Mouse (Mus musculus): ENCODE data around the gene Wnt2. TPM values are rescaled to one million over a fixed set of nuclear protein-coding genes. Genes with fewer than 3 reads are reported as not detected.

The Wnt2 gene
- polyA plus RNA-seq, 1 experiment from 2014 or later, result 0.81 TPM

DNA sequence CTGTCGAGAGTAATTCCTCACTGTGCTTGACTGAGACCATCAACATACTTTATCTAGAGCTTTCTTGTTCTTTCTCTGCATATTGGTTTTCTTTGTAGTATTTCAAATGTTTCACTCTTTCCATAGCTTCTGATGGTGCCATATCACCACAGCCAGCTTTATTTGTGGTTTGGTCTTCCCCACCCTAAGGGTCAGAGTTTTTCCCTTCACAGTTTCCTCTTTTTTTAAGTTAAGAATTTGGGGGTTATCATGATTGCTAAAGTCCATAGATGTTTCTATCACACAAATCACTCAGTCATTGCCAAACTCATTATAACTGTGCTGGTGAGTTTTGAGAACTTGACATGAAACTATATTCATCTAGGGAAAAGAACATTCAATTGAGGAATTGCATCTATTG, 60.6 kb downstream of the Wnt2 start:
- no peaks in the 10 kb centered on the region for H3K27me3 ChIP-seq (replicated peaks; ENCODE audit: low read depth, poor library complexity, severe bottlenecking)
- H3K4me1 ChIP-seq, result no peaks in the 10 kb centered on the region
- no peak for DNase-seq (ENCODE audit: low spot score)
- H3K4me3 ChIP-seq, result no peak overlapping the region
- H3K27ac ChIP-seq (replicated peaks), result no peak overlapping the region
- no peaks in the 10 kb centered on the region for H3K36me3 ChIP-seq (replicated peaks)
- 81% methylated on average over 1 of the region's 1 CpGs for WGBS
- no peaks in the 10 kb centered on the region for H3K9me3 ChIP-seq

DNA sequence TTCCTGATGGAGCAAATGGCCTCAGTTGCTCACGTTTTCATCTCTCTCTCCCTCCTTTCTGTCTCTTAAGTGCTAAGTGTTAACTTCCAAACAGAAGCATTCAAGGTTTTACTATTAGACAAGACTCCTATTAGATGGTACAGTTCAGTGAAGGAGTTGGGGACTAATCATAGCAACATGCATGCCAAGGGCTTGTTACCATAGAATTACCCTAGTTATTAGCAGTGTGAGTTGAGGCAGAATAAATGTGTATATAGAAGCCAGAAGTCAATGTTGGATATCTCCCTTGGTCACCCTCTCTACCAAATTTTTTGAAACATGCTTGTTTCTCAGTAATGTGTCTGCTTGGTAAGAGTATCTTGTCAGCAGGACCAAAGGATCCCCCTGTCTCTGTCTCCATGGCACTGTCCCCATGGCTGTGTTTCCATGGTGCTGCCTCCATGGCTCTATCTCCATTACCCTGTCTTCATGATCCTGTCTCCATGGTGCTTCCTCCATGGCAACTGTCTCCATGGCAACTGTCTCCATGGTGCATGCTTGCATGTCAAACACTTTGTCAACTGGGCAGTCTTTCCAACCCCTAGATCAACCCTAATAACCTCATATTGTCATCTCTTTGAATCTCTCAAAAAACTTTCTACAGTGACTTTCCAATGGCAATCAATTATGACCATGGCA, 61.8 kb downstream of the Wnt2 start:
- 74% methylated on average over 1 of the region's 1 CpGs for WGBS
- no peak overlapping the region for H3K27ac ChIP-seq (replicated peaks)
- peak; percentile 28 for DNase-seq (ENCODE audit: low spot score)

DNA sequence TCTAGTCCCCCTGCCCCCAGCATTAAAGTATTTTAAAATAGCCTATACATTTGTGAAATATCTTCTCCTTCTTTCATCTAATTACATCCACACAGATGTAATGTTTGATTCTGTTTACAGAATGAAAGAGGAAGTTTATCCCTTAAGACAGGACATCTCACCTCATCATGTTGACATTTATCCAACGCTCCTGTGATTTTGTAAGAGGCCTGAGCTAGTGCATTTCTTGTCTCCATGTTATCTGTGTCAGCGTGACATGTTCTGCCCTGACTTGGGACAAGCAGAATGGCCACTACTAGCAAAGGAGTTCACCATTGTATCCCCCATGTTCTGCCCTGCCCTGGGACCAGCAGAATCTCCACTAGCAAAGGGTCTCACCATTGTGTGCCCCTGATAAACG, 66.9 kb downstream of the Wnt2 start:
- Histone ChIP-seq H3K4me3 (no peak overlapping the region), H3K36me3 (replicated peaks) (no peaks in the 10 kb centered on the region), H3K4me1 (no peaks in the 10 kb centered on the region), H3K27me3 (replicated peaks; ENCODE audit: low read depth, poor library complexity, severe bottlenecking) (no peaks in the 10 kb centered on the region), H3K9me3 (no peaks in the 10 kb centered on the region), H3K27ac (replicated peaks) (no peak overlapping the region)
- DNase-seq (ENCODE audit: low spot score), result no peak
- 88% methylated on average over 3 of the region's 3 CpGs for WGBS

More for the DNA sequence above, 61.8 kb downstream of the Wnt2 start:
- Histone ChIP-seq H3K4me3 (no peak overlapping the region), H3K4me1 (no peaks in the 10 kb centered on the region), H3K36me3 (replicated peaks) (no peaks in the 10 kb centered on the region), H3K27me3 (replicated peaks; ENCODE audit: low read depth, poor library complexity, severe bottlenecking) (no peaks in the 10 kb centered on the region), H3K9me3 (no peaks in the 10 kb centered on the region)

DNA sequence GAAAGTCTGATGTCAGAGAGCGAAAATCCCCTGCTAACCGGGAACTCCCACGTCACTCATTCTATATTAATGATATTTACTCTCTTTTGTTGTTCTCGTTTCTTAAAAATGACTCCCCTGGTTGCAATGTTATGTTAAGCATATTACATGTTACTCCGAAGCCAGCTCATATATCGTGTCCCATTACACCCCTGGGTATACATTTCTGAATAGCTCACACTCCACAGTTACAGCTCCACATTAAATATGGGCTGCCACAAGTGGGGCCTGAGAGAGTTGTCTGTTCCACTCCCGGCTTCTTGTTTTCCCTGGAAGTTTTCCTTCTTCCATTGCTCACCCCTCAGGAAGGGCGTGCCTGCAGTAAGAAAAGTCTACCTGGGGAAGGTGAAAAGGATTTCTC, 78.6 kb downstream of the Wnt2 start:
- H3K4me3 ChIP-seq, result no peak overlapping the region
- H3K27ac ChIP-seq (replicated peaks), result no peak overlapping the region
- H3K27me3 ChIP-seq (replicated peaks; ENCODE audit: low read depth, poor library complexity, severe bottlenecking), result no peaks in the 10 kb centered on the region
- DNase-seq (ENCODE audit: low spot score), result no peak
- 89% methylated on average over 8 of the region's 8 CpGs for WGBS
- H3K9me3 ChIP-seq, result no peaks in the 10 kb centered on the region
- H3K4me1 ChIP-seq, result no peaks in the 10 kb centered on the region
- no peaks in the 10 kb centered on the region for H3K36me3 ChIP-seq (replicated peaks)

DNA sequence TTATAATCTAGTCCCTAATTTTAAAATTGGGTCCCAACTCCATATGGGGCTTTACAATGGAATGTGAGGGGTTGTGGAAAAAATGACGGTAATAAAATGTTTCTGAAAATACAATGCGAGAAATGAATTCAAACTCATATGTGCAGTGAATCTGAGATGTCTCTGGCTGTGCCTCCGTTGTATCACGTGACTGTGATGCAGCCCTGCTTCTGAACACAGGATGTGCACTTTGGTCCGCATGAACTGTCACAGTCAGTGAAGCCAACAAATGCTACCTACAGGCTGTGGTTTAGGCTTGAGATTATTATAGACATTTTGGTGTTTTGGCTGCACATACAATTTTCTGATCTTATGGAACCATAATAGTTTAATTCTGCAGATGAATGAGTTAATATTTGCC, 81.3 kb downstream of the Wnt2 start:
- no peak overlapping the region for H3K4me3 ChIP-seq
- H3K36me3 ChIP-seq (replicated peaks), result no peaks in the 10 kb centered on the region
- no peaks in the 10 kb centered on the region for H3K27me3 ChIP-seq (replicated peaks; ENCODE audit: low read depth, poor library complexity, severe bottlenecking)
- no peaks in the 10 kb centered on the region; the same call in 1 of the 2 replicates for H3K4me1 ChIP-seq
- no peak overlapping the region for H3K27ac ChIP-seq (replicated peaks)
- no peaks in the 10 kb centered on the region for H3K9me3 ChIP-seq
- WGBS, result 88% methylated on average over 5 of the region's 5 CpGs
- DNase-seq (ENCODE audit: low spot score), result no peak

DNA sequence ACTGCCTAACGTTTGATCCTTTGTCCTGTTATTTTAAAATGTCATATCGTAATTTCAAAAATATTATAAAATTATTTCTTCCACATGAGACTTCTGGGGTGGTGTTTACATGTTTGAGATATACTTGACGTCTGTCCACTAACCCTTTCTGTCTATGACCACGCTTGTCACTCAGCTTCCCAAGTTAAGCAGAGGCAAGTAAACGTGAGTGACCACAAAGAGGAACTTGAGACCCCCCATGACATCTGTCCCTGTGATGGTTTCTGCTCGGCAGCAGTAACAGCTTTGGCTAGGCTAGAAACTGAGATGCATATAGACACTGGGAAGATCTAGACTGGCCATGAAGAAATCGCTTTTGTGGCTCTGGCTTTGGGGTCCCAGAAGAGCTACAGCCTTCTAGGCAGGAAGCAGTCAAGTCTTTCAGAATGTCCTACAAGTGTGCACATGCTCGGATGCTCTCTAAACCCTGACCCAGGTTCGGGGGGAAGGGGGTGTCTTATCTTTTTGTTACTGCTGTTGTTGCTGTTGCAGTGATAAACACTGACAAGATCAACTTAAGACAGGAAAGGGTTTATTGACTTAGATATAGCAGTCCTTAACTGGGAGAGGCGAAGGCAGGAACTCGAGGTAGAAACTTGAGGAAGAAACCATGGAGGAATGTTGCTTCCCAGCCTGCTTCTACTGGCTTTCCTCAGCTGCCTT, 83.1 kb downstream of the Wnt2 start:
- 80% methylated on average over 11 of the region's 11 CpGs for WGBS
- H3K9me3 ChIP-seq, result no peaks in the 10 kb centered on the region

DNA sequence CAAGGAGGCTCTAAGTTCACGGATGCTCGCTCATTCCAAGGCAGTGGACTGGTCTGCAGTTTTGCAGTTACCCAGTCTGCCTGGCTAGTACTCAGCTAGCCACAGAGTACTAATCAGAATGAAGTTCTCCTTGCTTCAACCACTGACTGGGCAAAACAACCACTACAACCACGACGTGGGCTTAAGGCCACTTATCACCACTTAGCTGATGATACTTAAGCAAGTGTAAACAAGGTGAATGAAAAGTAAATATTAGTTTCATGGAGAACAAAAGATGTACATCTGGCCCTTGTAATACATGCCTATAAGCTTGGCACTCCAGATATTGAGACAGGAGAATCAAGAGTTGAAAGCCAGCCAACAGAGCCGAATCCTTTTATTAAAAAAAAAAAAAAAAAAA, 83.9 kb downstream of the Wnt2 start:
- Histone ChIP-seq H3K4me1 (peaks cover 12% of the 10 kb centered on the region; the same call in 1 of the 2 replicates), H3K27me3 (replicated peaks; ENCODE audit: low read depth, poor library complexity, severe bottlenecking) (no peaks in the 10 kb centered on the region), H3K27ac (replicated peaks) (no peak overlapping the region), H3K9me3 (no peaks in the 10 kb centered on the region), H3K4me3 (no peak overlapping the region), H3K36me3 (replicated peaks) (no peaks in the 10 kb centered on the region)
- WGBS, result 76% methylated on average over 5 of the region's 5 CpGs
- no peak for DNase-seq (ENCODE audit: low spot score)

More for the DNA sequence above, 83.1 kb downstream of the Wnt2 start:
- no peak for DNase-seq (ENCODE audit: low spot score)
- H3K4me1 ChIP-seq, result peaks cover 7% of the 10 kb centered on the region; the same call in 1 of the 2 replicates
- H3K36me3 ChIP-seq (replicated peaks), result no peaks in the 10 kb centered on the region
- H3K4me3 ChIP-seq, result no peak overlapping the region
- no peak overlapping the region for H3K27ac ChIP-seq (replicated peaks)
- H3K27me3 ChIP-seq (replicated peaks; ENCODE audit: low read depth, poor library complexity, severe bottlenecking), result no peaks in the 10 kb centered on the region

DNA sequence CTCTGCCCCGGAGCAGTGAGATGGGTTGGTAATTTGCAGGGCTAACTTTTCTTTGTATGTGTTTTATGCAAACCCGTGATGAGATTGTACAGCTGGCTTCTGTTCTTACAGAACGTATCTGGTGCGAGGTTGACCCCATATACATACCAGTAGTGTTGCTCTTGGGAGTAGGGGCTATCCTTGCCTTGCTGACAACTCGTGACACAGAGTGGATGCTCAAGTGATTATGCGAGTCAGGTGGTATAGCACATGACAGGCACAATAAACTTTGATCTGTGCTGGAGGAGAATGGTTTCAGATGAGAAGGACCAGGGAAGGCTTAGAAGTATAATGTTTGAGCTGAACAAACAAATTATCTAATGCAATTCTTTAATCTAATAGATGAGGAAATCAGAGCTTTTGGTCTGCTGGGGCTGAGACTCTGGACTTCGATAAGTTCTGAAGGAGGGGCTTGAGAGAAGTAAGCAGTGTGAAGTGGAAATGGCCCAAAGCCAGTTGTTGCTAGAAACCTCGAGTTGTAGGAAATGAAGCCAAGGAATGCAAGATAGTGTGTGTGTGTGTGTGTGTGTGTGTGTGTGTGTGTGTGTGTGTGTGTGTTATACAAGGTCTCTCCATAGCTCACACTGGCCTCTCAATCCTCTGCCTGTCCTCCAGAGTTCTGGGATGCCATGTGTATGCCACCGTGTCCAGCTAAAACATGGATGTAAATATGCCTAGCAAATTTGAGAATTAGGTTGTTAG, 86.3 kb downstream of the Wnt2 start:
- peaks cover 12% of the 10 kb centered on the region; the same call in 1 of the 2 replicates for H3K4me1 ChIP-seq
- 78% methylated on average over 9 of the region's 9 CpGs for WGBS
- H3K27ac ChIP-seq (replicated peaks), result no peak overlapping the region
- 0 out of 2 replicates have a peak, but pooled peaks cover 3% of the 10 kb centered on the region for H3K36me3 ChIP-seq (replicated peaks)
- no peak for DNase-seq (ENCODE audit: low spot score)
- no peaks in the 10 kb centered on the region for H3K9me3 ChIP-seq
- no peak overlapping the region for H3K4me3 ChIP-seq
- no peaks in the 10 kb centered on the region for H3K27me3 ChIP-seq (replicated peaks; ENCODE audit: low read depth, poor library complexity, severe bottlenecking)

DNA sequence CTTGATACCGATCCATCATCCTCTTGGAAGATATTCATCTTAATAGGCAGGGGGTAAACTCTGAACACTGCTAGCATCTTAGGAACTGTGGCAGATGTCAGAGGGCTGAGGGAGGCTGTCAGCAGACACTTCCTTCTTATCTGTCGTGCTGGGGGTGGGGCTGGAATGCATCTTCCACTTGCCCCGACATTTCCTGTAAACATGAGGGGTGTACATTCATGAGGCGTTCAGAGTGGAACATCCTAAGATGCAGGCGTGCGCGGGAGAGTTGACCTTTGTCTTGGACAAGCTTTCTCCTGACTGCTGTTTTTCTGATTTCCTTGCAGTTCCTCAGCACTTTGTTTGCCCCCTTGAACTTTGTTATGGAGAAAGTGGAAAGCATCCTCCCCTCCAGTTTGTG, 88.0 kb downstream of the Wnt2 start:
- Histone ChIP-seq H3K27me3 (replicated peaks; ENCODE audit: low read depth, poor library complexity, severe bottlenecking) (no peaks in the 10 kb centered on the region), H3K4me3 (no peak overlapping the region), H3K9me3 (no peaks in the 10 kb centered on the region), H3K36me3 (replicated peaks) (peaks cover 7% of the 10 kb centered on the region; the same call in 1 of the 2 replicates), H3K4me1 (peaks cover 20% of the 10 kb centered on the region), H3K27ac (replicated peaks) (no peak overlapping the region)
- 51% methylated on average over 7 of the region's 7 CpGs for WGBS
- no peak for DNase-seq (ENCODE audit: low spot score)

DNA sequence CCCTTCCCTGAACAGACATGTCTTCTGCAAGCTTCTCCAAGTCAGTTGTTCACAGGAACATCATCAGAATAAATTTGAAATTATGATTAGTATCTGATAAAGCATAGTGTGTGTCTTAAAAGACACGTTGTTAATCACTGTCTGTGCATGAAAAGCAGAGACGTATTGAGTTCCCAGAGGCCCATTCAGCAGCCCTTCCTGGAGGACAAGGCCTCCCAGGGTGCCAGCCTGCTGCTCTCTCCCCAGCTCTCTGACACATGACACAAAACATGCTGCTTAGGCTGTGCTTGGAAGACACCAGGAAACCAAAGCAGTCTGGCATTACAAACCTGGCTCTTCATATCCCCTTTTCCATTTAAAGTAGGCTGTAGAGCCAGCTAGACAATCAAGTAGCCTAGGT, 88.5 kb downstream of the Wnt2 start:
- Histone ChIP-seq H3K4me1 (peaks cover 20% of the 10 kb centered on the region), H3K27me3 (replicated peaks; ENCODE audit: low read depth, poor library complexity, severe bottlenecking) (no peaks in the 10 kb centered on the region), H3K4me3 (no peak overlapping the region), H3K9me3 (no peaks in the 10 kb centered on the region), H3K27ac (replicated peaks) (no peak overlapping the region), H3K36me3 (replicated peaks) (peaks cover 7% of the 10 kb centered on the region; the same call in 1 of the 2 replicates)
- 52% methylated on average over 2 of the region's 2 CpGs for WGBS
- no peak for DNase-seq (ENCODE audit: low spot score)
